Mouse (Mus musculus): ENCODE measurements at regions not wholly inside any gene's neighbourhood (a gene's known extent, or its start where the extent isn't known, plus 50 kb on each side); places are given as distances from the start of the nearest gene placed in this dataset.
A peak's percentile ranks its signal among the peaks of the same experiment; 100 is the strongest.

GRCm38 (mm10) chr1:77978696-77979095, 218.2 kb downstream of the Pax3 start:
- no peak overlapping the region for H3K4me3 ChIP-seq
- peak; percentile 91 for TF ChIP-seq CTCF (IDR thresholded peaks at IDR 0.05)
- intact Hi-C loops (cut with DNase I) = loop anchor here (1.0 to 5.0 kb wide), 3 partner anchors 239 to 476 kb away; no protein-coding TSS in a partner anchor
- peak; percentile 63 to 74 for DNase-seq (ENCODE audit: extremely low spot score in 1 of 2, low spot score in 2 of 2)
- H3K27ac ChIP-seq = no peak overlapping the region

DNA sequence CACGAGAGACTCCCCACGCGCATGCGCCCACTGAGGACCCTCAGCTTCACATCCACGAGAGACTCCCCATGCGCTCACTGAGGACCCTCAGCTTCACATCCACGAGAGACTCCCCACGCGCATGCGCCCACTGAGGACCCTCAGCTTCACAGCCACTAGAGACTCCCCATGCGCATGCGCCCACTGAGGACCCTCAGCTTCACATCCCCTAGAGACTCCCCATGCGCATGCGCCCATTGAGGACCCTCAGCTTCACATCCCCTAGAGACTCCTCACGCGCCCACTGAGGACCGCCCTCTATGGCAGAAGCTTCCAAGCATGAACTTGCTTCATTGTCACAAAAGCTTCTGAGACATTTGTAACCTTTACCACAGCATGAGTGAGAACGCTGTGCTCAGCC, 221.0 kb downstream of the Pax3 start:
- Histone ChIP-seq H3K27ac (no peak overlapping the region), H3K4me3 (no peak overlapping the region)
- intact Hi-C loops (cut with DNase I) = loop anchor here (5.0 kb wide), 1 partner anchor 241 kb away; no protein-coding TSS in a partner anchor
- DNase-seq (ENCODE audit: extremely low spot score in 1 of 2, low spot score in 2 of 2) = no peak
- no peak for TF ChIP-seq CTCF (IDR thresholded peaks at IDR 0.05)

GRCm38 (mm10) chr1:77972301-77972717, 224.6 kb downstream of the Pax3 start:
- intact Hi-C loops (cut with DNase I) = loop anchor here (2.0 kb wide), 1 partner anchor 30 kb away; no protein-coding TSS in a partner anchor

DNA sequence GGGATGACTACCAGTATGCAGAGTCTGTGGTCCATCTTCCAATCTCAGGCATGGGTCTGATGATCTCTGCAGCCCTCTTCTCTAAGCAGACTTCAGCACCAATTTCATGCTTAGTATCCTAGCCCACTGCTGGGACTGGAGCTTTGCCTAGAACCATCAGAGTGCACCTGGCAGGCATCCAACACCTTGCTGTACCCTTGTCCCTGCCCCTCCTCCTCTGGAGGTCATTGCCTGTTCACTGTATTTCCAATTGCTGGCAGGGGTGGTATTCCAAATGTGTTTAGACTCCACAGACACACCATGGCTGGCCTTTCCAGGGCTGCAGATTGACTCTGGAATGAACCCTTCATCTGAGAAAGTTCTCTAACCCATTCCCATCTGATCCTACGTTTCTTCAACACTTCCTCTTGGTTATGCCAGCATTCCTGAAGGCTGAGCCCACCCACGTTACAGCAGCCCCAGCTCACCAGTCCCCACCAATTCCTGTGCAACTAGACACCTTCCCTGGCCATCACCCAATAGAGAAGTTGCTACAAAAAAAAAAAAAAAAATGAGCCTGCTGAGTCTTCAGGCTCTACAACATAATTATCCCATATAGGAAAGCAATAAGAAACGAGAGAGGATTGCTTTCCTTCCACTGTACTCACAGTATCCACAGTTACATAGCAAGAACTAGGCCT, 232.1 kb downstream of the Pax3 start:
- DNase-seq (ENCODE audit: extremely low spot score in 1 of 2, low spot score in 2 of 2) = no peak
- TF ChIP-seq CTCF (IDR thresholded peaks at IDR 0.05) = no peak
- no peak overlapping the region for H3K27ac ChIP-seq
- no peak overlapping the region for H3K4me3 ChIP-seq
- intact Hi-C loops (cut with DNase I) = no loop called here

More at GRCm38 (mm10) chr1:77972301-77972717, 224.6 kb downstream of the Pax3 start:
- H3K4me3 ChIP-seq = no peak overlapping the region
- TF ChIP-seq CTCF (IDR thresholded peaks at IDR 0.05) = peak; percentile 72
- H3K27ac ChIP-seq = no peak overlapping the region
- DNase-seq (ENCODE audit: extremely low spot score in 1 of 2, low spot score in 2 of 2) = peak; percentile 27 to 42

DNA sequence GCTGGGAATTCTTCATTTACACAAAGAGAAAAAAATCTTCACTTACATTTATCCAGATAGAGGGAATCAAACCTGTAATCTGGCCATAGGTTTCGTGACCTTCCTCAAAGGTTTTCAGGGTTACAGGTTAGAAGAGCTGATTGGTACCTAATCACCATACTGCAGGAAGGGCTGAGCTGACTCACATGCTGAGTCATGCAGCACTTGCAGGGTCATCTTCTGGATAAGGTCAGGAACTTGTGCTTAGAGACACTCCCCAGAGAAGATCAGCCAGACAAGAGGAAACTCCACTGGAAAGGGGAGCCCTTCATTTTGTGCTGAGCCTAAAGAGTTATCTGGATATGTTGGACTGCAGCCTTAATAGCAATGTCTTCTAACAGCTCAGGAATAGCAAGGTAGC, 237.6 kb downstream of the Pax3 start:
- intact Hi-C loops (cut with DNase I) = no loop called here
- Histone ChIP-seq H3K4me3 (no peak overlapping the region), H3K27ac (no peak overlapping the region)
- no peak for TF ChIP-seq CTCF (IDR thresholded peaks at IDR 0.05)
- no peak for DNase-seq (ENCODE audit: extremely low spot score in 1 of 2, low spot score in 2 of 2)

DNA sequence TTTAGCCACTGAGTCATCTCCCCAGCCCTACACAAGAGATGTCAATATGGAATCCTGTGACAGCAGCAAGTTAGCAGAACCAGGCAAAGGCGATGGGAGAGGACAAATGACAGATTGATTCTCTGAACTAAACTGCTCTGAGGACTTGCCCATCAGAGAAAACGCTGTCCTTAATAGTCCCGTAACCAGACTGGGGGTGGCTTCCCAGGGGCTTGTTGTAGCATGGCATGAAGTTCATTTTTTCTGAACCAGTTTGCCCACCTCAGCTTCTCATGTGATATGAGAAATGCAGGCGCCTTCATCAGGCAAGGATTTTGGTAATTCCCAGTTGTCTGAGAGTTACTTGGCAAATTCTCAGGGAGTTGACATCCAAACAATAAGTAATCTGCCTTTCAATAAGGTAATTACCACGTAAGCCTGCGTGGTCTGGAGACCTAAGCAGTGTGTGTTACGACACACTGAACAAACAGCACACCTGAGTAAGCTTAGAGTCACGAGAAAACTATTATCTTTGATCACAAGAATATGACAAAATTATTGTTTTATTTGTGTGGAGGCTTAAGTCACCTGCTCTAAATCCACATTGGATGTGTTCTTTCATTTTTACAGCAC, 239.7 kb downstream of the Pax3 start:
- no peak for DNase-seq (ENCODE audit: extremely low spot score in 1 of 2, low spot score in 2 of 2)
- Histone ChIP-seq H3K27ac (no peak overlapping the region), H3K4me3 (no peak overlapping the region)
- no peak for TF ChIP-seq CTCF (IDR thresholded peaks at IDR 0.05)
- intact Hi-C loops (cut with DNase I) = no loop called here

- H3K27ac ChIP-seq = no peak overlapping the region
- DNase-seq (ENCODE audit: extremely low spot score in 1 of 2, low spot score in 2 of 2) = no peak
- no peak for TF ChIP-seq CTCF (IDR thresholded peaks at IDR 0.05)
- intact Hi-C loops (cut with DNase I) = no loop called here
- H3K4me3 ChIP-seq = no peak overlapping the region
Observed at GRCm38 (mm10) chr1:77947894-77948293, 249.0 kb downstream of the Pax3 start.

DNA sequence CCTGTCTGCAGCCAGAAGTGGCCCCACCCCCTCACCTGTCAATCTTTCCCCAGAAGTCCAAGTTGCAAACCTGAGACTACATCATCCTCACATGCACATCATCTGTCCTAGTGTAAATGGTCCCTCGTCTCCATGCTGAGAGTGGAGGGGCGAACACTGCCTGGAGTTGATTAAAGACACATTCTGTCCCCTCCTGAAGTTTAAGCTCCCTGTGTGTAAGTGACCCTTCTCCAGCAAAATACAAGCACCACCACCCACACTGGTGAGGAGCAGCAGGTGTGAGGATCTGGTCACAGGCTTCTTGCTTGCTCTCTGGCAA, 252.6 kb downstream of the Pax3 start:
- intact Hi-C loops (cut with DNase I) = no loop called here
- no peak for TF ChIP-seq CTCF (IDR thresholded peaks at IDR 0.05)
- no peak overlapping the region for H3K27ac ChIP-seq
- H3K4me3 ChIP-seq = no peak overlapping the region
- no peak for DNase-seq (ENCODE audit: extremely low spot score in 1 of 2, low spot score in 2 of 2)

DNA sequence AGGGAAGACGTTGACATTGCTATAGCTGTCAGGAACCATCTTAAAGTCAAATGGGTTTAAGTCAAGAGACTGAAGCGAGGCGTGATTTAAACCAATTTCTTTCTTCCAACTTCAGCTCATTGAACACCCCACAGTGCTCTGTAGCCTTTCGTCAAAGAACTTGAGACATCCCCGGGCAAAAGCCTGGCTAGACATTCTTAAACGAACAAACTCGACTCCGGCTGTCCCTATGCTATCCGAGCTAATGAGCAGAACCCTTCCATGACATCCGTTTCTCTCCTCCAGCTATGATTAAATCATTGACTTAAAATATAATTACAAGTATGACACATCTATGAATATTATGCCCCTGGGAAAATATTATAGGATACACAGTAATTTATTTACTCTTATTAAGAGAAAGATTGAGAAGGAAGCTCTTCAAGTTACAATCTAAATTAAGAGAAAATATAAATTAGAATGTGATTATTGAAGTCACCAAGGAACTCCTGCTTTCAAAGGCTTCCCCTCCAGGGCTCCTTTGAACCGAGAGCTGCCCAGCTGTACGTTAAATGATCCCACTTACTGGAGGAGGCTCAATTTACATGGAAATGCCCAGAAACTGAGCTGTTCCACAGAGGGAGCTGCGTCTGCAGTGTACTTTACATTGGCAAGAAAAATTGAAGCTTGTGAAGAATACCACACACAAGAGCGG, 253.2 kb downstream of the Pax3 start:
- TF ChIP-seq CTCF (IDR thresholded peaks at IDR 0.05) = no peak
- intact Hi-C loops (cut with DNase I) = loop anchor here (2.0 kb wide), 1 partner anchor 29 kb away; no protein-coding TSS in a partner anchor
- no peak for DNase-seq (ENCODE audit: extremely low spot score in 1 of 2, low spot score in 2 of 2)

DNA sequence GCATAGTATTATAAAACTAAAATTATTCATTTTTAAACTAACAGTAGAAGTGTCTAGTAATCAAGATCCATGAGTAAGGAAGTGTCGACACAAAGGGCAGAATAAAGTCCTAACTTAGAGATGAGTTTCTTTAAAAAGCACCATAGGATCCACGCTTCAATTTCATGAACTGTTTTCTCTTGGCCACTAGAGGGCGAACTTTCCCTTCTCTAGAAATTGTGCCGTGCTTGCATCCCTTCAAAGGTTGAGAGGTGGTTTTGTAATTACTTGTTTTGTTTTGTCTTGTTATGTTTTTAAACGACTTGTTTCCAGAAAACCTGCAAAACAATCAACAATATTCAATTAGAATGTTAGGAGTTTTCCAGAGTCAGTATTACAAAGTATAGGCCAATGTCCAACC, 253.8 kb downstream of the Pax3 start:
- Histone ChIP-seq H3K27ac (no peak overlapping the region), H3K4me3 (no peak overlapping the region)
- intact Hi-C loops (cut with DNase I) = loop anchor here (2.0 kb wide), 1 partner anchor 30 kb away; no protein-coding TSS in a partner anchor
- no peak for DNase-seq (ENCODE audit: extremely low spot score in 1 of 2, low spot score in 2 of 2)
- TF ChIP-seq CTCF (IDR thresholded peaks at IDR 0.05) = peak; percentile 94

More for the DNA sequence above, 253.2 kb downstream of the Pax3 start:
- H3K4me3 ChIP-seq = no peak overlapping the region
- no peak overlapping the region for H3K27ac ChIP-seq

DNA sequence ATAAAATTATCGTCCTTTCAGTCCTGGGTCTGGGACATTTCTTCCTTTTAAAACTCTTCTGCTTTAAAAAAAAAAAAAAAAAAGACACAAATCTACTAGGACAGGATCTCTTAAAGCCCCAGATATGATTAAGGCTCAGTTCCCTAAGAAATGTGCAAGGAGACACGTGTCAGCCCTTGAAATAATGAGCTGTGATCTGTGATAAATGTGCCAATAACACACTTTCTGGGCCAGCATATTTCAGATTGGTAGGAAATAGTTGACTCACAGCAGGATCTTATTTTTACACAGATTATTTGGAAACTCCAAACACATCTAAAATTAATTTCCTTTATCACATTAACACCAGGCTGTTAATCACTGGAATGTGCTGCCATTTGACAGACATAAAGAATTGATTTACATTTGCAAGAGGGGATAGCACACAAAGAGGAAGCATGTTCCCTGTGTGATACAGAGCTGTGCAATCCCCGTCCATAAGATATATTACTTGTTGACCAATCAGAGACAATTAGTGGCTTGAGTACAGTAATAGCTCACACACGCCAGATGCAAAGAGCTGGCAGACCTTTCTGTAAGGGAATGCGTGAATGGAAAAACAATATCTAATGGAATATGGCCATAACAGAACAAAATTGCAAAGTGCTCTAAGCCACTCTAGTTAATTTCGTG, 263.7 kb downstream of the Pax3 start:
- intact Hi-C loops (cut with DNase I) = no loop called here
- DNase-seq (ENCODE audit: extremely low spot score in 1 of 2, low spot score in 2 of 2) = no peak

GRCm38 (mm10) chr1:77932226-77932625, 264.7 kb downstream of the Pax3 start:
- Histone ChIP-seq H3K4me3 (no peak overlapping the region), H3K27ac (no peak overlapping the region)
- DNase-seq (ENCODE audit: extremely low spot score in 1 of 2, low spot score in 2 of 2) = no peak
- no peak for TF ChIP-seq CTCF (IDR thresholded peaks at IDR 0.05)
- intact Hi-C loops (cut with DNase I) = no loop called here

More for the DNA sequence above, 263.7 kb downstream of the Pax3 start:
- H3K27ac ChIP-seq = no peak overlapping the region
- TF ChIP-seq CTCF (IDR thresholded peaks at IDR 0.05) = no peak
- no peak overlapping the region for H3K4me3 ChIP-seq
